Mouse (Mus musculus) urinary bladder, postnatal 14 days (tissue): ENCODE data around the gene Rhobtb1.

Experiments used
- DNase-seq: peaks from one replicate; pipeline ENCODE4 v3.0.0; 2021; ENCODE audit warnings: low spot score

Rhobtb1 gene

GRCm38 (mm10) chr10:69211560-69211959, 60.3 kb downstream of the Rhobtb1 start:
- DNase-seq = peak; percentile 42

- peak; percentile 44 for DNase-seq
Observed at GRCm38 (mm10) chr10:69211976-69212375, 60.7 kb downstream of the Rhobtb1 start.

GRCm38 (mm10) chr10:69212542-69213440, 61.6 kb downstream of the Rhobtb1 start, which contains the start of gene A930033H14Rik:
Gene A930033H14Rik, minus strand, starts transcription at chr10:69213098.
- DNase-seq = peak; percentile 84

GRCm38 (mm10) chr10:69213451-69213877, 62.2 kb downstream of the Rhobtb1 start:
- DNase-seq = peak; percentile 52

GRCm38 (mm10) chr10:69213986-69214385, 62.8 kb downstream of the Rhobtb1 start:
- DNase-seq = peak; percentile 38

GRCm38 (mm10) chr10:69217127-69217690, 66.0 kb downstream of the Rhobtb1 start:
- DNase-seq = no peak

- DNase-seq = peak; percentile 47
Observed at GRCm38 (mm10) chr10:69218458-69219288, 67.4 kb downstream of the Rhobtb1 start.

DNA sequence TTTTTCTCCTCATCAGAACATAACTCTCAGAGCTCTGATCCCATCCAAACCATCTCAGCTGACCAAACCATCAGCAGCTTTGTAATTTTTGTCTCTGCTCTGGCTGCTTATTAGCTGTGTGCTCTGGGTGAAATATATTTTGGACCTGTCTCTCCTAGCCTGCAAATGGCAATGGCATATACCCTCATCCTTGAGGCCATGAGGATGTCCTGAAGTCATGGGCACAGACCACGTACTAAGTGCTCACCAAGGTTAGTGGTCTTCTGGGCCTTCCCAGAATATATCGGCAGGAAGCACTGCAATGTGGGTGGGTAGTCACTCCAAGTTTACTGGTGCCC, 68.0 kb downstream of the Rhobtb1 start:
- no peak for DNase-seq

GRCm38 (mm10) chr10:69220296-69220695, 69.1 kb downstream of the Rhobtb1 start:
- no peak for DNase-seq

DNA sequence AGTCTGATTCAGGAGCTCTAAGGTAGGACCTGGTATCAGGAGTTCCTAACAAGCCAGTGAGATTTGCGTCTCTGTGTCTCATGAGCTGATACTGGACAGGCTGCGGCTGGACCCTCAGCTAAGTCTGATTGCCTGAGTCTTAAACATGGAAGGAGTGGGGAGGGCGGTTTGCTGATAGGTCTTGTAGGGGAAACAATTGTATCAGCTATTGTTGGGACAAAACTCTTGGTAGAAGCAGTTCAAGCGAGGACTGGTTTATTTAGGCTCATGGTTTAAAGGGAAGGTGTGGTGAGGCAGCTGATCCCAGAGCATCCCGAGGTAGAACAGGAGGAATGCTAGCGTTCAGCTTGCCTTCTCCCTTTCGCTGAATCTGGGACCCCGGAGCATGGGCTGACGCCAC, 69.9 kb downstream of the Rhobtb1 start:
- no peak for DNase-seq

- DNase-seq = no peak
Observed at GRCm38 (mm10) chr10:69221955-69222354, 70.7 kb downstream of the Rhobtb1 start.

- DNase-seq = no peak
Observed at GRCm38 (mm10) chr10:69223232-69223631, 72.0 kb downstream of the Rhobtb1 start.

DNA sequence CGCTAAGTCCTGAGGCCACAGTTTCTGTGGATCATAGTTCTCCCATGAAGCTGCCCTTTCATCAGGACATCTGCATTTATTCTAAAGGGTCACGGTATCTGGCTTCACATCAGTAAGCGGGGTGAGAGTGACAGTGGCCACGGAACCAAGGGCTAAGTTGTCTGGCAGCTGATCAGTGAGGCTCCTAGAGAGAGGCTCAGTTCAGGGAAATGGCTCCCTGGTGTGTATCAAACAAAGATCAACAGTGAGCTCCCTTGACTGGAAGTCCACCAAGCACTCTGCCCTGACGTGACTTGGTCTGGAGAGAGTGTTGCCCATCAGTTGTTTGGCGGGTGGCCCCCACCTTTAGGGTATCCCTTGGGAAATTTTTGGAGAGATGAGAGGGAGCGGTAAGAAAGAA, 73.0 kb downstream of the Rhobtb1 start:
- DNase-seq = no peak

- DNase-seq = no peak
Observed at GRCm38 (mm10) chr10:69225471-69225870, 74.2 kb downstream of the Rhobtb1 start.

- DNase-seq = no peak
Observed at GRCm38 (mm10) chr10:69225951-69226350, 74.7 kb downstream of the Rhobtb1 start.

DNA sequence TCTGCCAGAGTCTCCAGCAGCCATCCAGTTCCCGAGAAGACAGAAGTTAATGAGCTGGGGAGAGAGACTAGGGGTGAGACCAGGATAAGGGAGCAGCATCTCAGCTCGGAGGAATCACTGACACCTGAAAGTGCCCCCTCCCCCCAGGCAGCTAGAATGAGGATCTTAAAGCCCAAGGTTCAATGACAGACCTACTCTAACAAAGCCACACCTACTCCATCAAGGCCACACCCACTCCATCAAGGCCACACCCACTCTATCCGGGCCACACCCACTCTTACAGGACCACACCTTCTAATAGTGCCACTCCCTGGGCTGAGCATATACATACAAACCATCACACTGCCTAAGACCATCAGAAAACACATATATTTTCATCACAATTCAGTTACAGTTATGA, 86.0 kb downstream of the Rhobtb1 start:
- no peak for DNase-seq

DNA sequence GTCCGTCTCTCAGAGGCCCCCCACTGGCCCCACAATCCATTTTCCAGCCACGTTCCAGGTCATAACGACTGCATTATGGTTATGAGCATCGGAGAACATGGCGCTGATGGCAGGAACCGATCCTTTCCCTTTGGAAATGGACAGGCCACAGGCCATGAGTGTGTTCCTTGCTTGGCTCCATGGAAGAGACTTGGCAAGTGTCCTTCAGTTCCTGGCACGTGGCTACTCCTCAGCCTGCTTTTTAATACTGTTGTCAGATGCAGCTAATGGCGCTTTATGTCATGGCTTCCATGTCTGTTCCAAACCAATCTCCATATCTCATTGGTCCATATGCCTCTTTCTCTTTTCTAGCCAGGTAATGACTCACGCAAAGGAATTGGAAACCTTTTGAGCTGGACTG, 86.5 kb downstream of the Rhobtb1 start:
- no peak for DNase-seq

DNA sequence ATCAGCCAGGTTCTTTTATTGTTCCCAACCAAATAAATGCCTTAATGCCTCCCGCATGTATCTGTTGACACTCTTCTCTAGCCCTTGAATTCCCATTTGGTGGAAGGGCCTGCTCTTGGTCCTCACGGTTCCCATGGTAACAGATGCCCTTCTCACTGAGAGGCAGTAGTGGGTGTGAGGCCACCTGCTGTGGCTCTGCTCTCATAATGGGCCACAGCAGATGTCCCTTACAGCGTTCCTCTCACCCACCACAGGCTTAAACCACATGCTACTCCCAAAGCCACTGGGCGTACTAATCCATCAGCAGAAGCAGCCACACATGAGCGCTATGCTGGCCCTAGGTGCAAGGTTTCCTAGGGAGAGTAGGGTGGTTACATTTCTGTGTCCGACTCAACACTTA, 87.1 kb downstream of the Rhobtb1 start:
- DNase-seq = no peak

DNA sequence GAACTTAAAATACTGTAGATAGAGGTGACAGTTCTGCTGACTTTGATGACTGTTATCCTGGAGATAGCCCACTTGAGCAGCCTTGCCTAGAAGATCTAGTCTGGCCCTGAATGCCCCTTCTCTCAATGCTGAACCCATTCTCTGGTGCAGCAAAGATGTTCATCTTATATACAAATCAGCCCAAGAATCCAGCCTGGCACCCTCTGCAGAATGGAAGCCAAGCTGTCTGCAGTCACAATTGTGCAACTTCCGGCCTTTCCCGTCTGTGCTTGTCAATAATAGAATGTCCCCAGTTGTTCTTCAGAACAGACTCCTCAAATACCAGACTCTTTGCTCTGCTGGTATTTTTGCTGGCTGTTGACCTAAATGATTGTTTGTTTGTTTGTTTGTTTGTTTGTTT, 89.3 kb downstream of the Rhobtb1 start:
- DNase-seq = no peak

DNA sequence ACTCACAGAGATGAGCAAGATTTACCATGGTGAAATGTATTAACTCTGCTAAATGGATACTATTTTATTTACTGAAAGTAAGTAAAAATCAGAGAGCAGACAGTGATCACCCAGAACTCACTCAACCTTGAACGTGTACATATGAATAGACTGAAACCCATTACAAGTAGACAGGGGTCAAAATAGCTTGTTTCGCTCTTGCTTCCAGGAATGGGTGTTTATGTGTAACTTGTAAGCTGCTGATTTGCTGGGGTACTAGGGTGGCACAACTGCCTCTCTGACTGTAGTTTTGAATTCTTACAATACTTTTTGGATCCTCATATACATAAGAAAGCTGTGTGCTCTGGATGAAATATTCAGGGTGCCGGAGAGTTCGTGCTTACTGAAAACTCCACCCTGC, 93.9 kb downstream of the Rhobtb1 start:
- no peak for DNase-seq

DNA sequence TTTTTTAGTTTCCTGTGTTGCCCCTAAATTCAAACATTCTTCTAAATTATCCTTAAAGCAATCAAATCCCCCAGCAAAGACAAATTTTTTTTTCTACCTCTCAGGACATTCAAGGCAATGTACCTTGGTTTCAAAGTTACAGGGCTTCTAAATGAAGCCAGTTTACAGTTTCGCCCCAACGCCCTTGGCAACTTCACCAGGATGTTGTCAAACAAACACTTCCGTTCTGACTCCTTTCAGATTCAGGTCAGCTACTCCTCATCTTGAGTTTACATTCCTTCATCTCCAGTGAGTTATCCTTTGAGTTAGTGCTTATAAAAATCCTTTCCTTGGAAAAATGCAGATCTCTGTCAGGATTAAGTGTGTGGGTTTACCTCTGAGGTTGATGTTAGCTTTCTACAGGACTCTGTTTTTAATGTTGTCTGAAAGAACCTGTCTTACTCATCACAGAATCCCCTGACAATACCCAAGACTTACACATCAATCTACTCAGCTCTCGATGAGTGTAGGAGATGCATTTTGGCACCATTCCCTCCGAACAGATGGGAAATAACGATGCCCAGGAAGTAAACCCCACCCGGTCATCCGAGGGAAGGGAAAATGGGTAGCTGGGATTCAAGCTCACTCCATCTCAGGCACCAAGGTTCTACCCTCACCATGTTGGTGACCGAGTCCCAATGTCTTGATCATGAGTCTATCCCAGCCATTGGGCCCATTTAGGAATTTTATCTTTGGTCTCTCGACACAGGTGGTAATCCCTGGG, 94.9 kb downstream of the Rhobtb1 start:
- no peak for DNase-seq

DNA sequence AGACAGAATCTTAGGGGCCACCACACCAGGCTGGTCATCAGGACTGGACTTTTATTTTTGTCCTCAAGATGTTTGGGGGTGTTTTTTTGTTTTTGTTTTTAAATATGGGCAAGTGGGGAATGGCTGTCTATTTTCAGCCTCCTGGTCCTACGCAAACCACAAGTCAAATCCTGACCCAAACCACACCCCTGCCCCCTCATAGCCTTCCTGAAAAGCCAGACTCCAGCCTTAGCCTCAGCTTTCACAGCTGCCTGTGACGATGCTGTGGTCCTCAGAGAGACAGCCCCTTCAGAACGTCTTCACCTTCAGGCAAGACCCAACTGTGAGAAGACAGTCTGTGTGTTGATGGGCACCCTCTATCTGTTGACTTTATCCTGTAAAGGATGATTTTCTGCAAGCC, 95.5 kb downstream of the Rhobtb1 start:
- no peak for DNase-seq
